Mouse (Mus musculus): ENCODE data around the gene Cbln4. TPM values are rescaled to one million over a fixed set of nuclear protein-coding genes. Genes with fewer than 3 reads are reported as not detected.

Cbln4 gene
- polyA plus RNA-seq, 1 experiment from 2014 or later = 39.8 TPM

DNA sequence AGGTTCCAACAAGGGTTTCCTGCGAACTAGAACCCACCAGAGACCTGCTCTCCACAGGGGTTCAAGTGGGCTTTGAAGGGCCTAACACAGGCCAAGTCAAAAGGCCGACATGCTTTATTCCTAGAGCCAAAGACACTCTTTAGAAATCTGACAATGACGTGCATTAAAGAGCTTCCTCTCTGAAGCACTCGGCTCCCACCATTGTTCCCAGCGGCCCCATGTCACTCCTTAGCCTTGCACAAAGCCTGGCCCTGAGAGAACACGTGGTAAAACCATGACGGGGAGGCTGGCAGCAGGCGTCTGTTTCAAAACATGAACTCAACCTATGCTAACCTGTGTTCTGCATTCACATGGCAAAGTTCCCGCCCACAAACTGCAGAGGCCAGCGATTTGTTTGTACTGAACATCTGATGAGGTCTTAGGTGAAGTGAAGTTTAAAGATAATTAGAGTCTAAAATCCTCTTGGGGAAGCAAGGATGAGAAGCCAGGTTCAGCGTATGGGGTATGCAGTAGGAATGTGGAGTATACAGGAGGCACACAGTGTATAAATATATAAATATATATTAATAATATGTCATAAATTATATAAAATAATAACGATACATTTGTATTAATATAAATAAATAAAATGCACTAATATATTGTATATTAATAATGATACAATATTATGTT is 17.7 kb downstream of the Cbln4 start:
- Histone ChIP-seq H3K9ac (no peak overlapping the region), H3K36me3 (replicated peaks) (no peaks in the 10 kb centered on the region), H3K9me3 (no peaks in the 10 kb centered on the region), H3K4me3 (no peak overlapping the region), H3K27ac (no peak overlapping the region), H3K4me2 (no peak overlapping the region), H3K4me1 (no peaks in the 10 kb centered on the region), H3K27me3 (replicated peaks) (no peaks in the 10 kb centered on the region)
- 29% methylated on average over 12 of the region's 12 CpGs for WGBS
- ATAC-seq (replicated peaks) = no peak

DNA sequence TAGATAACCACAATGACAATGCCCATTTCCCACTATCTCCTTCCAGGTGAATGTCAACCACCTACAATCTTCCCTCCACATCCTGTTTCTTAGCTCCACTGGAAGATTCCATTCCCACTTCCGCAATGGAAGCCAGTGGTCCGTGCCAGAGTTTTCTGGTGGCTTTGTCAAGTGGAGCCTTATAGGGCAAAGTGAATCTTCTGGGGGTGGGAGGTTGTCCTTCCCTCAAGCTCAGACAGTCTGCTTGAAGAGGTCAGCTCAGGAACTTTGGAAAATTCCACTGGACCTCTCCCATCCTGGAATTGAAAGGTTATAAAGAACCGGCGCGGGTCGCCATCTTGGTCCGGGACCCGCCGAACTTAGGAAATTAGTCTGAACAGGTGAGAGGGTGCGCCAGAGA is 36.5 kb downstream of the Cbln4 start:
- Histone ChIP-seq H3K27ac (no peak overlapping the region), H3K9ac (no peak overlapping the region), H3K9me3 (no peaks in the 10 kb centered on the region), H3K27me3 (replicated peaks) (no peaks in the 10 kb centered on the region), H3K4me3 (no peak overlapping the region), H3K36me3 (replicated peaks) (no peaks in the 10 kb centered on the region), H3K4me2 (no peak overlapping the region), H3K4me1 (peaks cover 13% of the 10 kb centered on the region)
- no peak for ATAC-seq (replicated peaks)
- 94% methylated on average over 10 of the region's 10 CpGs for WGBS

DNA sequence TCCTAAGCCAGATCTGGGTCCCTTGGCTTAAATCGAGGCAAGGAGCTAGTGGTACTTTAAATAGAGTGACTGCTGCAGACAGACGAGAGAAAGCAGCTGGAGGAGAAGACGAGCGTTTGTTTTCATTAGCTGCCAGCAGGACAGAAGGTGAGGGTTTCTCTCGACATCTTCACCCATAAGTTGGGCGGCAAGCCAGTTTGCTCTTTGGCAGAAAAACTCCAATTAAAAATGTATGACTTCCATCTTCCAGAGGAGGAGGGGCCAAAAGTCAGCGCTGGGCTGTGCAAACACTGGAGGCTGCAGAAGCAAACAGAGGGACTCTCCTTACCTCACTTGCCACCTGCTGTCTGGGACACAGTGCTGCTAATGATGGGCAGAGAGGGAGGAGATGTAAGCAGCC is 37.3 kb downstream of the Cbln4 start:
- Histone ChIP-seq H3K27me3 (replicated peaks) (no peaks in the 10 kb centered on the region), H3K9me3 (no peaks in the 10 kb centered on the region), H3K27ac (0 out of 2 replicates have a peak overlapping the region, but pooled peaks have one; percentile 45), H3K4me3 (no peak overlapping the region), H3K4me2 (peak overlapping the region; percentile 1; the same call in 1 of the 2 replicates), H3K4me1 (peaks cover 13% of the 10 kb centered on the region), H3K9ac (no peak overlapping the region), H3K36me3 (replicated peaks) (no peaks in the 10 kb centered on the region)
- WGBS = 28% methylated on average over 7 of the region's 7 CpGs
- peak; percentile 75; the same call in 1 of the 2 replicates for ATAC-seq (replicated peaks)

DNA sequence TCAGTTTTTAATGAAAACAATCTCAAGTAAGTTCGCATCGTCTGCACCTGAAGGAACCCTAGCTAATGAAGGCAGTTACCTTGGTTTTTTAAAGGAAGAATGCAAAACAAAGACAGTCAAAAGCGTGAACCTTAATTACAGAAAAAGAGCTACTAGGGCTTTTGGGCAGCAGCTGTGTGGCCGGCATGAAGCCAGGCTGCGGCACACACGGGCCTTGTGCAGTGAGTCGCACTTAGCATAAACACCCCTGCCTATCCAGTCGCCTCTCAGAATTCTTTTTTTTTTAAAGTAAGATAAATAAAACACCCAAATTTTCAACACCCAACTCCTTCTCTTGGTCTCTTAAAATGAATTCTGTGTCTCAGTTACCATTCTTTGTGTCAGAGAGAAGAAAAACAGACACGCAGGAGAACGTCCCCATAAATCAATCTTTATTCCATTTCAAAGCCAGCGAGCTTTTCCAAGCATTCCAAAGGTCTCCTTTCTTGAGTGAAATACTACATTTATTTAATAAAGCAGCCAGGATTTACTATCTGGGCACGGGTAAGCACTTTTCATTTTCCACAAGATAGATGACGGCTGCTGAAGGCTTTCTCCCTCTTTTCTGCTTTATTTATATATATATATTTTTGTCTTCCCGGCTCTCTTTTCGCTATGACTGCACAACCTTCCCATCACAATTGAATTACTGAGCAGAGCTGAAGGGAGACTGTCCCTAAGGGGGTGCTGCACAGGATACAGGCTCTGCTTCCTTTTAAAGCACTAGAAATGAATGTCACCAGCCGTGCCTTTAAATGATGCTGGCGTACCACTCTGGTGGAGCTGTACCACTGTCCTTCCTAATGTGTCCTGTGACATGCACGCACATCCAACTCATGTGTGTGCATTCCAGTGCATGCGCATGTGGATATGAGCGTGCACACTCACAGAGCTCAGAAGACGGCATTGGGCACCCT is 39.0 kb downstream of the Cbln4 start:
- Histone ChIP-seq H3K9ac (no peak overlapping the region), H3K27ac (no peak overlapping the region), H3K27me3 (replicated peaks) (no peaks in the 10 kb centered on the region), H3K4me3 (no peak overlapping the region), H3K36me3 (replicated peaks) (no peaks in the 10 kb centered on the region), H3K4me1 (peaks cover 13% of the 10 kb centered on the region), H3K9me3 (no peaks in the 10 kb centered on the region), H3K4me2 (no peak overlapping the region)
- 74% methylated on average over 21 of the region's 21 CpGs for WGBS
- no peak for ATAC-seq (replicated peaks)

DNA sequence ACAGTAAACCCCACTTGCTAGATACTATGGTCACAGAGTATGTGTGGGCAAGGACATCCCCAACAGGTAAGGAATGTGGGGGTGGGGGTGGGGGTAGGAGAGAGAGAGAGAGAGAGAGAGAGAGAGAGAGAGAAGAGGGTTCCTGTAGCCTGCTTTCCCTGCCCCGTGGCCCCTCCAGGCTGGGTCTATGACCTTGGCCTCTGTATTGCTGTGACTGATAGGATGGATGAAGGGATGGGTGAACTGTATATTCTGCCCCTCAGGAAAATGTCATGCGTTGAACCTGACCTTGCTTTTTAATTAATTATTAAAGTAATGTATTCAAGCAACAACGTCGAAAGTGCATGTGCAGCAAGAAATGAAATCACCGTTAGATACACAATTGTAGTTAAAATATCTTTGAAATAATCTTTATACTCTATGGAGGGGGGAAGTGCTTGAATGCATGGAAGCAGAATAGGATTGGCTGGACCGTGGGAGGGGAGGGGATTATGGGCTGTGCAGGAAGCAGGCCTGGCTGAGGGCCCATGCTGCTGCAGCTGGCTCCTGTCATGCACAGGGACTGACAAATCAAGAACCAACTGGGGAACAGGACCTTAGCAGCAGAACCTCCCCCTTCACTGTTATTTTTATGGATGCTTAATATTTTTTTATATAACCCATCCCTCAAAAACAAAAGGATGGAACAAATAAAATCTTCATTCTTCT is 46.1 kb downstream of the Cbln4 start:
- Histone ChIP-seq H3K4me2 (no peak overlapping the region), H3K4me3 (no peak overlapping the region), H3K27me3 (replicated peaks) (no peaks in the 10 kb centered on the region), H3K9me3 (no peaks in the 10 kb centered on the region), H3K4me1 (0 out of 2 replicates have a peak, but pooled peaks cover 2% of the 10 kb centered on the region), H3K36me3 (replicated peaks) (no peaks in the 10 kb centered on the region), H3K27ac (no peak overlapping the region), H3K9ac (no peak overlapping the region)
- 49% methylated on average over 6 of the region's 6 CpGs for WGBS
- ATAC-seq (replicated peaks) = peak; percentile 75

DNA sequence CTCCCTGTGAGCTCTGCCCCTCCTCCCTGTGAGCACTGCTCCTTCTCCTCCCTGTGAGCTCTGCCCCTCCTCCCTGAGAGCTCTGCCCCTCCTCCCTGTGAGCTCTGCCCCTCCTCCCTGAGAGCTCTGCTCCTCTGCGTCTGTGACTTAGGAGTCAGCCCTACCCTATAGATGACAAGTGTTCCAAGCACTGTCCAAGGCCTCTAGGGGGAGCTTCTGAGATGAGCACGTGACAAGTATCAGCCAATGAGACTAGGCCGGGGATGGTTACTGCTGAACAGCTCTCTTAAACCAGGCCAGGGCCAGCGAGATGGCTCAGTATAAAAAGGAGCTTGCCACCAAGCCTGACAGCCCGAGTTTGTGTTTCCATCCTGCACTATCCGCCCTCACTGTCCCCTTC is 48.4 kb downstream of the Cbln4 start:
- 0 out of 2 replicates have a peak, but pooled peaks cover 2% of the 10 kb centered on the region for H3K4me1 ChIP-seq
- WGBS = 68% methylated on average over 6 of the region's 6 CpGs
- no peaks in the 10 kb centered on the region for H3K27me3 ChIP-seq (replicated peaks)
- ATAC-seq (replicated peaks) = no peak
- no peaks in the 10 kb centered on the region for H3K36me3 ChIP-seq (replicated peaks)
- H3K4me2 ChIP-seq = no peak overlapping the region
- H3K9ac ChIP-seq = no peak overlapping the region
- no peaks in the 10 kb centered on the region for H3K9me3 ChIP-seq
- H3K27ac ChIP-seq = no peak overlapping the region
- H3K4me3 ChIP-seq = no peak overlapping the region

DNA sequence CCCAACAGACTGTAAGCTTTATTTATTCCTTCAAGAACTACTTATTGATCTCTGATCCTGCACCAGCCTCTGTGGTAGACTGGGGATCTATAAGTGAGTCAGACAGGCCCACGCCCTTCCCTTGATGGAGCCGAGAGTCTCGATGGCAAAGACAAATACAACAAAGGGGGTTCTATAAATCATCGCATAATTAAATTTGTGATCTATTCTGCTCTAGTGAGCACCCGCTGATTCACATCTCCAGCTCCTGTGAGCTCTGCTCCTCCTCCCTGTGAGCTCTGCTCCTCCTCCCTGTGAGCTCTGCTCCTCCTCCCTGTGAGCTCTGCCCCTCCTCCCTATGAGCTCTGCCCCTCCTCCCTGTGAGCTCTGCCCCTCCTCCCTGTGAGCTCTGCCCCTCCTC is 49.0 kb downstream of the Cbln4 start:
- WGBS = 63% methylated on average over 5 of the region's 5 CpGs
- Histone ChIP-seq H3K4me2 (no peak overlapping the region), H3K9me3 (no peaks in the 10 kb centered on the region), H3K36me3 (replicated peaks) (no peaks in the 10 kb centered on the region), H3K9ac (no peak overlapping the region), H3K27ac (no peak overlapping the region), H3K4me3 (no peak overlapping the region), H3K27me3 (replicated peaks) (no peaks in the 10 kb centered on the region), H3K4me1 (0 out of 2 replicates have a peak, but pooled peaks cover 2% of the 10 kb centered on the region)
- no peak for ATAC-seq (replicated peaks)

DNA sequence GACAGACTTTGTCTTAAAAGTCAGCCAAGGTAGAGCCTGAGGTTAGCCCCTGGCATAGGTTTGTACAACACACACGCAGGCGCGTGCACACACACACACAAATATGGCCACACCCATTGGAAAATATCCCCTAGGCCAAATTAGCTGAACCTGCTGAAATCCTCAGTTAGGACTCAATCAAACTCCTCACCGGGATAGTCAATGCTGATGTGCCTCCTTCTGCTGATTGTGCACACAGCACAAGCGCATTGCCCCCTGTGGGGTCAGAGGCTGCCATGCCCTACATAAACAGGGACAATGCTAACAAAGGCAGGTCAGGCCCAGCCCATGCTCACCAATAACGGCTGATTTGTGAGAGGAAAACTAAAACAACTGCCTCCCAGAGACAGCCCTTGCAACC is 56.6 kb downstream of the Cbln4 start:
- no peaks in the 10 kb centered on the region for H3K27me3 ChIP-seq (replicated peaks)
- H3K4me2 ChIP-seq = no peak overlapping the region
- no peaks in the 10 kb centered on the region for H3K9me3 ChIP-seq
- peaks cover 16% of the 10 kb centered on the region for H3K4me1 ChIP-seq
- no peak for ATAC-seq (replicated peaks)
- no peak overlapping the region for H3K4me3 ChIP-seq
- no peak overlapping the region for H3K27ac ChIP-seq
- H3K36me3 ChIP-seq (replicated peaks) = no peaks in the 10 kb centered on the region
- no peak overlapping the region for H3K9ac ChIP-seq
- WGBS = 28% methylated on average over 6 of the region's 6 CpGs

Other genes with a start within 250 kb of the Cbln4 start
- 0.39 and 0.70 TPM in 2 replicates for gene Mc3r, start 205.0 kb upstream of the Cbln4 start, polyA plus RNA-seq (2015; fragmentation: Nextera tagmentation; extraction: Ambion mirVana)